Mouse (Mus musculus): ENCODE measurements around the gene Drc3. TPM values are rescaled to one million over a fixed set of nuclear protein-coding genes. Genes with fewer than 3 reads are reported as not detected.
A peak's percentile ranks its signal among the peaks of the same experiment; 100 is the strongest.
"Not testable (repeated sequence)": the region's sequence is repeated elsewhere in the genome, so short reads cannot be mapped to it uniquely, and the experiment has no call there.

The Drc3 gene
- total RNA-seq, 2 experiments from 2014 or later = 3.3 TPM

DNA sequence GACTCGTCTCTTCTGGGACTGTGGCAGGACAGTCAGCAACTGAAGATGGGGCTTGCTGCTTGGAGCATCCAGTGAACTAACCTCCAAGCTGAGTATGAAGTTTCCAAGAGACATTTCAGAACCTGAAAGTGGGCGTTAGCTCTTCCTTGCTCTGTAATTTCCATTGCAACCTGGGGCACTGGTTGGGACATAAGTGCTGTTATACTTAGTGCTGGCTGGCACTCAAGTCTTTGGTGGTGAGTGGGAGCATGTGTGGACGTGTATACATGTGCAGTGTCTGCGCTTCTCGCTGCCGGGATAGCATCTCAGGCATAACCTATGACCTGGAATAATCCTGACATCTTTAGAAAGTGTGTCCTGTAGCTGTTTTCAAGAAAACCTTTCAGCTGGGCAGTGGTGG is 38.2 kb downstream of the Drc3 start:
- no peak for DNase-seq

- no peak for DNase-seq
These were observed 43.4 kb downstream of the Drc3 start for GRCm38 (mm10) chr11:60396546-60396945.

DNA sequence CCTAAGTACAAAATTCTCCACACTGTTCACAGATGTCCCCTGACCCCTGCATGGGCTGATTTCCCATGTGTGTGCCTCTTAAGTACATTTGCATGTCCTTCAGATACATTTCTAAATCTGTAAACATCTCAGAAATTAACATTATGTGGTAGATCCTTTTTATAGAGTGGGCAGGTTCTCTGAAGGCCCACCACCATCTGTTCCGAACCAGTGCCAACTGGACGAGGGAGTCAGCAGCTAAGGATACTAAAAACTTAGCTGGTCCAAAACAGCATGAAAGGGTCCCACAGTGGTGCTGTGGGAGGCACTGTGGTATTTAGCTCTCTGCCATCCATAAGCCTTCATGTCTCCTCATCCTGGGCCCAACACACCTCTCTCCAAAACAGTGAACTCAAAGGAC is 44.0 kb downstream of the Drc3 start:
- no peak for DNase-seq

GRCm38 (mm10) chr11:60406606-60407005 is 53.5 kb downstream of the Drc3 start:
- DNase-seq = no peak

- DNase-seq = peak; percentile 50 to 86
These were observed 59.0 kb downstream of the Drc3 start for GRCm38 (mm10) chr11:60412173-60412572.

DNA sequence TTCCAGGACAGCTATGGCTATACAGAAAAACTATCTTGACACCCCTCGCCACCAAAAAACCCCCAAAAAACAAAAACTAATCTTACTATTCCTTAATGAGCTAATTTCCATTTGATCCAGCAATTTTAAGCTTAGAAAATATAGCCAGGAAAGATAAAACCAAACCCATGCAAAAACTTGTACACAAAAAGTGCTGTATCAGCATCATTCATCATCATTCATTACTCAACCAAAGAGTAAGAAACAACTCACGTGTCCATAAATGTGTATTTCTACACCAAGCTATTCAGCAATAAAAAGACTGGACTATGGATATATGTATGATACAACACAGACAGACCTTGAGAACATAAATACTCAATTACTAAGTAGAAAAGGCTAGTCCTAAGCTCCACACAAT is 59.8 kb downstream of the Drc3 start:
- DNase-seq = no peak

- no peak for DNase-seq
These were observed 63.4 kb downstream of the Drc3 start for GRCm38 (mm10) chr11:60416590-60416962.

DNA sequence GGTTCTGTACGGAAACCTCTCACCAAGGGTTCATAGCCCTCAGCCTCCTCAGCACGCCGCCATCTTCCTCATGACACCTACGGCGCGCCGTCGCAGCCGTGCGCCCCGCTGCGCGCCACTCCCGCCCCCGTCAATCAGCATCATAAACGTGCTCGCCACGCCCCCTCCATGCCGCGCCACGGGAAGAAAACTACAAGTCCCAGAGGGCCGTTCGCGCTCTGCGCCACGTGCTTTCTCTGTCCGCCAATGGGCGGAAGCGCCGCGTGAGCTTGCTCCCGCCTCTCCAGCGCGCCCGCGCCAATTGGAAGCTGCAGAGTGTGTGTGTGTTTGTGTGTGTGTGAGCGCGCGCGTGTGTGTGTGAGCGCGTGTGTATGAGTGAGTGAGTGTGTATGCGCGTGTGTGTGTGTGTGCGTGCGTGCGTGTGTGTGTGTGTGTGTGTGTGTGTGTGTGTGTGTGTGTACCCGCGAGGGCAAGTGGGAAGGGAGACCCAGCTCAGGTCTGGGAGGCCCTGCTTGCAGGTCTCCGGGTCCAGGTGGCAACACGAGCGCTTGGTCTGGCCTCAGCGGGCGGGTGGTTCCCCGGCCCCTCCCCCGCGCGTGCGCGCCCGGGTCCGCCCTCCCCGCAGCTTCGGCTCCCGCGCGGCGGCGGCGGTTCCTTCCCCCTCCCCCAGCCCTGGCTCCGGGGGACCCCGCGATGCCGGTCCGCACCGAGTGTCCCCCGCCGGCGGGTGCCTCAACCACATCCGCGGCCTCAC is 64.0 kb downstream of the Drc3 start, which contains the start of gene Gid4:
TSS of gene Gid4 (plus strand) at position 183 of the 754 bp plus-strand sequence.
- peak; percentile 98 to 99 for DNase-seq

- DNase-seq = peak in 1 of 2 experiments; percentile 43
These were observed 64.8 kb downstream of the Drc3 start, which contains the start of gene Atpaf2 for GRCm38 (mm10) chr11:60417717-60418472. Gene Atpaf2, minus strand, starts transcription at chr11:60418457.

GRCm38 (mm10) chr11:60418473-60418803 is 65.3 kb downstream of the Drc3 start:
- DNase-seq = peak in 1 of 2 experiments; percentile 14

GRCm38 (mm10) chr11:60422046-60422668 is 69.0 kb downstream of the Drc3 start:
- no peak for DNase-seq

DNA sequence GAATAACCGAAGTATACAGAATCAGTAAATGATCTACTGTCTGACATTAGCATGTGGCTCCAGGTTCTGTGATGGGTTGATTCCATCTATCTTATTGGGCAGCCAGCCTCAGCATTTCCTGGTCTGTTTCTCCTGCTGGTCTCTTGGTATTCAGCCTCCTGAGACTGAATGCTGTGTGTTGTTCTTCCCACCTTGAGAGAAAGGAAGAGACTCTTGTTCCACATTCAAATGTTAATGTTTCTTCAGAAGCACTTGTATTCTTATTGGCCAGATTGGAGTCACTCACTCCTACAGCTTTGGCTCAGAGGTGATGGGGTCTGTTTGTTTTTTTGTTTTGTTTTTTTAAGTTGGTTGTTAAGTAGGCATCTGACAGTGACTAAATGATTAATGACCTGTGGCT is 69.9 kb downstream of the Drc3 start:
- no peak for DNase-seq

GRCm38 (mm10) chr11:60426417-60426816 is 73.3 kb downstream of the Drc3 start:
- no peak for DNase-seq

GRCm38 (mm10) chr11:60427628-60428027 is 74.5 kb downstream of the Drc3 start:
- no peak for DNase-seq

DNA sequence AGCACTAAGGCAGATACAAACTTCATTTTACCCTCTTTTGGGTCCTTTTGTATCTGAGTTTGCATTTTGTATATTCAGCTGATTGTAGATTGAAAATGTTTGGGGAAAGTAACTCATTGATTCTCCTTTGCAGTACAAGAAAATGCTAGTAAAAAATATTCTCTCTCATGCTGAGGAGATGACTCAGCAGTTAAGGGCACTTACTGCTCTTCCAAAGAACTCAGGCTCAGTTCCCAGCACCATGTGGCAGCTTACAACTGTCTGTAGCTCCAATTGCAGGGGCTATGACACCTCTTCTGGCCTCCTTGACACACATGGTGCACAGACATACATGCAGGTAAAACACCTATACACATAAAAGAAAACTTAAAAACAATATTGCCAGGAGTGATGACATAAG is 80.4 kb downstream of the Drc3 start:
- DNase-seq = no peak

- no peak for DNase-seq
These were observed 82.0 kb downstream of the Drc3 start for GRCm38 (mm10) chr11:60435133-60435532.

DNA sequence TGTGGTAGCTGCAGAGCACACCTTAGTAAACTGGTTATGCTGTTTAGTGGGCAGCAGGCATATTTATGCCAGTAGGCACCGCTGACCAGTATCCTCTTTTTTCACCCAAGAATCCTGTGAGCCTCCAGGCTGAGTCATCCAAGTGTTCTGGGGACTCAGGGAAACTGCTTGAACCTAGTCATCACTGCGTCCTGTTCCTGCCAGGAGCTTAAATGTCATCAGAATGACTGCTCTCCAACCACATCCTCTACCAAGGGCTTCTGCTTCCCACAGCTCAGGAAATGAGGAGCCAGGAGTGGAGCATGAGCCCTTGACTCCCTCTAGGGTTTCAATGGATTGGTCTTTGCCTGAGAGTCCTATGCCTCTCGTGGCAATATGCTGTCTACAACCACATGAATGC is 83.5 kb downstream of the Drc3 start:
- no peak for DNase-seq

DNA sequence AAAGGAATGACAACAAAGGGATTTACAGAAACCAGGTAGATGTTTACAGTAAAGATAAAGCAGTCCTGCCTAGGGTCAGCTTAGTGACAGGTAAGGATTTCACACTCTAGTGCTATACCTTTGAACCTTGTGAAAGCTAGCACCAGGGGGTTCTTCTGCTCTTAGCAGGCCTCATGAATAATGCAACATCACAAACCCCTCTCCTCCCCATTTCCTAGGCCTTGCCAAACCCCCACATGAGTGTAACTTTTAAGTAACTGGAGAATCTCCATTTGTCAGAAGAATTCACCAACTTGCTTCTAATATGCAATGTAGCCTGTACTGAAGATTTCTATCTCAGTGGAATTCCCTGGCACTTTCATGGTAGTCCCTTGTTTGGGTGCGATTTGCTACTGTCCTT is 86.5 kb downstream of the Drc3 start:
- DNase-seq = not testable (repeated sequence)

DNA sequence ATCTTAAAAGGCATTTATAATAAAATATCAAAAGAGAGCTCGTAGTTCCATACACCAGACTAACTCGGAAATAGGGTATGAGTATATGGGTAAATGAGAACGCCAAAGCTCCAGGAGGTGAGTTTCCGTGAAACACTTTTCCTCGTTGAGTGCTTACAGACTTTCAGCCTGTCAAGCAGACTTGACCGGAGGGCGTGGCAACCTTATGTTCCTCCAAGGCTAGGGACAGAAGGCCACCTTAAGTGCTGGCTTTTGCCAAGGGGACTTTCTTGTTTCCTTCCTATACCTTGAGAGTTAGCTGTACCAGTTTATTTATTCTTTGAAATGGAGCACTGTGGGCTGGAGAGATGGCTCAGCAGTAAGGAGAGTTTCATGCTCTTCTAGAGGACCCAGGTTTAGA is 87.0 kb downstream of the Drc3 start:
- no peak for DNase-seq

DNA sequence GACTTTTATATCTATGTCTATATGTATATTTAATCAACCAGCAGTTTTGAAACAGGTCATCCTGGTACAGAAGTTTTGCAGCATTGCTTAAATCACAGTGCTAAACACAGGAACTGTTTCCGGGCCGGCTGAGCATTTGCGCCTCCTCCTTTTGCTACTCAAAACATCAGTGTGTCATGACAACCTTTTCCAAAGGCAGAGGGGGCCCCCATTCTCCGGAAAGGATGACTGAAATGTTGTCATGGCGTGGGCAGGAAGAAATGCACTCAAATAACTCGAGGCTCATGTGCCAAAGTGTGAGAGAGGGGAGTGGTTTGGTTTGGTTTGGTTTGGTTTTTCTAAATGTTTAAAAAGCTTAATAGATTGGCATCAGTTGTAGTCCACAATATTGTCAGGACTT is 89.8 kb downstream of the Drc3 start:
- DNase-seq = no peak
